8 mouse cellular contexts compared by ENCODE assay signal in the genomic region with DNA sequence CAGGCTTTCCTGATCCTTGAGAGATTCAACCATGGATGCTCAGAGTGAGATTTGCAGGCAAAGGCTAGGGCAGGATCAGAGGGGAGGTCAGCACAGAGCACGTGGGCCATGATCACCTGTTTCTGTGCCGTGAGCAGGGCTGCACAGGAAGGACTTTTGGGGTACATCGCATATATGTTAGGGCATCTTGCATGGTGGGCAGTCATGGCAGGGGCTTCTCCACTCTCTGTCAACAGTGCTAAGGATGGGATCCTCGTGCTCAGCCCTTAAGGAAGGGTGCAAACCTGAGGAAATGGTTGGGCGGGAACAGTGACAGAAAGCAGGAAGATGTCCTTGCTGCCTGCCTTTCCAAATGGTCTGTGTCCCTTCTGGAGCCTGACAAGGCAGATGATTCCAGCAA.
A peak's percentile ranks its signal among the peaks of the same experiment; 100 is the strongest.
DNase-seq lines count a peak whose midpoint lies in the region; ATAC-seq and TF ChIP-seq lines count a peak whose summit lies in the region.
"Had no signal": no experiment of that assay in that cellular context is flagged by ENCODE, and none has a peak within 500 bp of the region (broad histone marks: within the 10 kb centered on the region; RNA-seq: fewer than 3 reads in every experiment).

No protein-coding gene starts in this region.

- H3K4me1 ChIP-seq in megakaryocyte, embryonic 14.5 days: peaks cover 96% of the 10 kb centered on the region
- peaks cover 23% of the 10 kb centered on the region for H3K4me1 ChIP-seq in hindbrain, embryonic 12.5 days
- peaks cover 12% of the 10 kb centered on the region for H3K4me1 ChIP-seq in midbrain, embryonic 11.5 days (ENCODE audit: control insufficient read depth, insufficient read depth, low read length)

- no peak overlapping the region for H3K27ac ChIP-seq in hindbrain, embryonic 12.5 days
- no peak overlapping the region for H3K27ac ChIP-seq in midbrain, embryonic 11.5 days (ENCODE audit: low read depth, low read length)
- H3K27ac ChIP-seq in gastrocnemius, adult 2 months: no peak overlapping the region

- intact Hi-C loops in gastrocnemius, adult 2 months (cut with DNase I): no loop called here

- H3K36me3 ChIP-seq in megakaryocyte, embryonic 14.5 days (replicated peaks; ENCODE audit: low read length): peaks cover 3% of the 10 kb centered on the region
- no peaks in the 10 kb centered on the region for H3K36me3 ChIP-seq in hindbrain, embryonic 12.5 days
- no peaks in the 10 kb centered on the region for H3K36me3 ChIP-seq in midbrain, embryonic 11.5 days (ENCODE audit: control insufficient read depth, insufficient read depth, low read length)
- H3K36me3 ChIP-seq: G1E had no signal

- no peak for TF ChIP-seq CTCF in gastrocnemius, adult 2 months (IDR thresholded peaks at IDR 0.05)

- H3K27me3 ChIP-seq in megakaryocyte, embryonic 14.5 days (replicated peaks): peaks cover 6% of the 10 kb centered on the region
- H3K27me3 ChIP-seq in hindbrain, embryonic 12.5 days: 0 out of 2 replicates have a peak, but pooled peaks cover 4% of the 10 kb centered on the region
- H3K27me3 ChIP-seq in midbrain, embryonic 11.5 days (ENCODE audit: control insufficient read depth, insufficient read depth, low read length): no peaks in the 10 kb centered on the region

- WGBS in hindbrain, embryonic 12.5 days: 59% methylated on average over 5 of the region's 5 CpGs
- WGBS in midbrain, embryonic 11.5 days: 66% methylated on average over 5 of the region's 5 CpGs

- peak overlapping the region; percentile 30 for H3K4me2 ChIP-seq in hindbrain, embryonic 12.5 days (replicated peaks)
- peak overlapping the region; percentile 5; the same call in 1 of the 2 replicates for H3K4me2 ChIP-seq in midbrain, embryonic 11.5 days

- H3K4me3 ChIP-seq in megakaryocyte, embryonic 14.5 days (replicated peaks): peak overlapping the region; percentile 77
- no peak overlapping the region for H3K4me3 ChIP-seq in hindbrain, embryonic 12.5 days
- H3K4me3 ChIP-seq in midbrain, embryonic 11.5 days (ENCODE audit: low read depth, low read length): no peak overlapping the region
- H3K4me3 ChIP-seq in gastrocnemius, adult 2 months: no peak overlapping the region

- H3K9ac ChIP-seq in hindbrain, embryonic 12.5 days: no peak overlapping the region
- no peak overlapping the region for H3K9ac ChIP-seq in midbrain, embryonic 11.5 days (ENCODE audit: low read length)

- DNase-seq in midbrain, embryonic 11.5 days (ENCODE audit: low spot score, missing footprints): peak; percentile 88
- no peak for DNase-seq in adipocyte (ENCODE audit: low spot score)
- DNase-seq in adrenal gland, postnatal 10 days: no peak
- DNase-seq in gastrocnemius, adult 2 months: no peak

- no peaks in the 10 kb centered on the region for H3K9me3 ChIP-seq in megakaryocyte, embryonic 14.5 days
- H3K9me3 ChIP-seq in hindbrain, embryonic 12.5 days (replicated peaks): no peaks in the 10 kb centered on the region
- H3K9me3 ChIP-seq in midbrain, embryonic 11.5 days (ENCODE audit: control insufficient read depth, low read length): no peaks in the 10 kb centered on the region
- H3K9me3 ChIP-seq: G1E had no signal

- ATAC-seq in megakaryocyte, adult 5-6 weeks (ENCODE audit: poor library complexity, severe bottlenecking): no peak
- ATAC-seq in hindbrain, embryonic 12.5 days (ENCODE audit: low FRiP score): peak; percentile 17; the same call in 1 of the 2 replicates
- ATAC-seq in midbrain, embryonic 11.5 days (ENCODE audit: low FRiP score): peak; percentile 28; the same call in 1 of the 2 replicates
